Mouse (Mus musculus) midbrain, postnatal 0 days (tissue): Measurements from ENCODE around the gene Map4. TPM values are rescaled to one million over a fixed set of nuclear protein-coding genes. Genes with fewer than 3 reads are reported as not detected.

ENCODE experiments used
- ATAC-seq: fragments of 200-750 bp; cut with Nextera tagmentation; 2 replicates; pipeline ENCODE4 v1.8.0; 2017; ENCODE audit warnings: moderate number of reproducible peaks, mild to moderate bottlenecking, moderate TSS enrichment, moderate library complexity; ENCODE audit not compliant: low FRiP score
- DNase-seq: peaks from one replicate; pipeline ENCODE4 v3.0.0-alpha.2; 2015; ENCODE audit warnings: low spot score
- H3K27ac ChIP-seq: fragments of 300-500 bp; sonication (generic); 2 replicates; pipeline ENCODE4 v1.5.1; 2014; ENCODE audit warnings: low read depth, mild to moderate bottlenecking, low read length, mixed read lengths
- H3K27me3 ChIP-seq: fragments of 300-500 bp; sonication (generic); 2 replicates; pipeline ENCODE4 v1.6.1; 2014; ENCODE audit warnings: low read length, control low read depth, mixed read lengths; ENCODE audit not compliant: insufficient read depth
- H3K36me3 ChIP-seq: fragments of 300-500 bp; sonication (generic); 2 replicates; pipeline ENCODE4 v1.6.1; 2014; ENCODE audit warnings: low read length, control low read depth, mixed read lengths; ENCODE audit not compliant: insufficient read depth
- H3K4me1 ChIP-seq: fragments of 300-500 bp; sonication (generic); 2 replicates; pipeline ENCODE4 v1.6.1; 2014; ENCODE audit warnings: mild to moderate bottlenecking, control low read depth, antibody characterized with exemption, low read length, mixed read lengths; ENCODE audit not compliant: insufficient read depth
- H3K4me2 ChIP-seq: fragments of 300-500 bp; sonication (generic); 2 replicates; pipeline ENCODE4 v1.6.1; 2014; ENCODE audit warnings: low read depth, mild to moderate bottlenecking, low read length, mixed read lengths; ENCODE audit not compliant: poor library complexity, severe bottlenecking
- H3K4me3 ChIP-seq: fragments of 300-500 bp; sonication (generic); 2 replicates; pipeline ENCODE4 v1.5.1; 2014; ENCODE audit warnings: low read depth, mild to moderate bottlenecking, low read length, moderate library complexity
- H3K9ac ChIP-seq: fragments of 300-500 bp; sonication (generic); replicated peaks from 2 replicates; pipeline ENCODE4 v1.6.1; 2014; ENCODE audit warnings: mild to moderate bottlenecking, low read length, moderate library complexity, mixed read lengths; ENCODE audit not compliant: poor library complexity, severe bottlenecking
- H3K9me3 ChIP-seq: fragments of 300-500 bp; sonication (generic); 2 replicates; pipeline ENCODE4 v1.6.1; 2016; ENCODE audit warnings: low read length, control low read depth
- CTCF ChIP-seq: IDR thresholded peaks from 2 replicates; pipeline ENCODE4 v1.5.1; 2016; ENCODE audit warnings: antibody characterized with exemption, mild to moderate bottlenecking
- WGBS: fragments of 180-500 bp; shearing (Covaris S2); extraction: QIAGEN DNeasy Blood & Tissue Kit; methylation state at CpG from one replicate; pipeline ENCODE4 v1.1.7; 2014; 5-methylcytosine and 5-hydroxymethylcytosine counted together
- polyA plus RNA-seq: library from polyadenylated mRNA; unstranded; fragments of >200 nt; fragmentation: Nextera tagmentation; extraction: Ambion mirVana; gene quantifications from 2 replicates; pipeline ENCODE4 v1.2.1, GENCODE M21; 2015
- total RNA-seq: library from RNA; depleted of rRNA; stranded (reverse); fragments of >200 nt; gene quantifications from 2 replicates; pipeline ENCODE4 v1.2.3, GENCODE M21; 2014

Gene Map4
- total and polyA plus RNA-seq, 2 experiments from 2014 or later: 225 to 293 TPM

DNA sequence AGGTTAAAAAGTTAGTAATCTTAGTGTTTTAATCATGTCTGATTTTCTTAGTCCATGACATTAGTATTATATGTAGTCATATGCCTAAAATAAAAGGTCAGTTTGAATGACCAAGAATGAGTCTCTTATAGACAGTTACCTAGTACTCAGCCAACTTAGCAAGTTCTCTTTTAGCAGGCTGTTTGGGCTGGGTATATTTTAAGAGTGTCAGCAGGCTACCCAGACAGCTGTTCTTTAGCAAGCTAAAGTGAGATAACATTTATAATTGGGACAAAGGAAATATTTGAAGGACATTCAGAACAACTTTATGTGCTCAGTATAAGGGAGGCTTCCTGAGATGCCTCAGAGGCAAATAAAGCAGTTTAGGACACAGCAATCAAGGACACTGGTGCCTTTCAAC is 17.3 kb downstream of the Map4 start:
- ATAC-seq (no peak), DNase-seq (no peak)
- Histone ChIP-seq H3K36me3 (no peaks in the 10 kb centered on the region), H3K27me3 (no peaks in the 10 kb centered on the region), H3K9ac (no peak overlapping the region), H3K4me3 (no peak overlapping the region), H3K9me3 (no peaks in the 10 kb centered on the region), H3K27ac (no peak overlapping the region), H3K4me1 (no peaks in the 10 kb centered on the region), H3K4me2 (no peak overlapping the region)
- no peak for TF ChIP-seq CTCF

- no peaks in the 10 kb centered on the region for H3K27me3 ChIP-seq
- DNase-seq: no peak
- TF ChIP-seq CTCF: no peak
- H3K4me2 ChIP-seq: no peak overlapping the region
- H3K9me3 ChIP-seq: no peaks in the 10 kb centered on the region
- WGBS: 94% methylated on average over 4 of the region's 4 CpGs
- no peaks in the 10 kb centered on the region for H3K4me1 ChIP-seq
- no peaks in the 10 kb centered on the region for H3K36me3 ChIP-seq
- H3K9ac ChIP-seq: no peak overlapping the region
- no peak for ATAC-seq
- no peak overlapping the region for H3K27ac ChIP-seq
- no peak overlapping the region for H3K4me3 ChIP-seq
Measured at GRCm38 (mm10) chr9:109949801-109950200, 18.5 kb downstream of the Map4 start.

DNA sequence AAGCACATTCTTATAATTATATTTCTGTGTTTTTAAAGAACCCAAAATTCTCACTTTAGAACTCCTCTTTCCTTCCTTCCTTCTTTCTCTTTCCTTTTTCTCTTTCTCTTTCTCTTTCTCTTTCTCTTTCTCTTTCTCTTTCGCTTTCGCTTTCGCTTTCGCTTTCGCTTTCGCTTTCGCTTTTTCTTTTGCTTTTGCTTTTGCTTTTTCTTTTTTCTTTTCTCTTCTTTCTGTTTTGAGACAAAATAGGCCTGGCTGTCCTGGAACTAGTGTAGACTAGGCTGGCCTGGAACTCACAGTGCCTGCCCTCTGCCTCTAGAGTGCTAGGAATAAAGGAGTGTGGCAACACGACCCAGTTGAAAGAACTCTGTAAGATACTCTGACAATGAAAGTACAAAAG is 22.3 kb downstream of the Map4 start:
- ATAC-seq: no peak

GRCm38 (mm10) chr9:109954631-109955030 is 23.4 kb downstream of the Map4 start:
- TF ChIP-seq CTCF: no peak
- ATAC-seq: no peak
- H3K9ac ChIP-seq: no peak overlapping the region

More for the DNA sequence above, 22.3 kb downstream of the Map4 start:
- Histone ChIP-seq H3K27ac (no peak overlapping the region), H3K36me3 (no peaks in the 10 kb centered on the region), H3K9ac (no peak overlapping the region), H3K4me3 (no peak overlapping the region), H3K4me1 (no peaks in the 10 kb centered on the region), H3K27me3 (no peaks in the 10 kb centered on the region), H3K9me3 (no peaks in the 10 kb centered on the region), H3K4me2 (no peak overlapping the region)
- TF ChIP-seq CTCF: no peak
- WGBS: 88% methylated on average over 8 of the region's 8 CpGs
- no peak for DNase-seq

DNA sequence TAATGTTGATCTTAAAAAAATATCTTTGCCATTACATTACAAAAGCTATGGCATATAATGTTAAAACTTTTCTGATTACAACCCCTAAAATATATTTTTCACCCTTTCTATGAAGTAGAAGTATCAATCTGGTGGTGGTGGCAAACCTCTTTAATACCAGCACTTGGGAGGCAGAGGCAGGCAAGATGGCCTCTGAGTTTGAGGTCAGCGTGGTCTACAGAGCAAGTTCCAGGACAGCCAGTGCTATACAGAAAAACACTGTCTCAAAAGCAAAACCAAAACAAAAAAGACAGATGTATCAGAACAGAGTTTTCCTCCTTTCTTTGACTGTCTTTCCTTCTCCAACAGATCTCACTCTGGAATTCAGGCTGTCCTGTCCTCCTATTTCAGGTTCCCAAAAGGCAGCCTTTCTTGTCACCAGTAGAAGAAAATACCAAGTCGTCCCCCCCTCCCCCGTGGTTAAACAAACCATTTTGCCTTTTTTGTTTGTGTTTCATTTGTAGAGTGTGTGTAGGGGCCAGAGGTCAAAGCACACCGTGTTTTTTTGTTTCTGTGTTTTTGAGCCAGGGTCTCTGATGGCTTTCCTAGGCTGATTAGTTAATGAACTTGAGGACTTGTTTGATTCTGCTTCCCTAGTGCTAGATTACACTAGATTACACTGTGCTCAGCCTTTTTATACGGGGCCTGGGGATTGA is 28.3 kb downstream of the Map4 start:
- Histone ChIP-seq H3K27ac (no peak overlapping the region), H3K4me2 (no peak overlapping the region), H3K9ac (no peak overlapping the region), H3K9me3 (no peaks in the 10 kb centered on the region), H3K4me3 (no peak overlapping the region), H3K27me3 (no peaks in the 10 kb centered on the region), H3K4me1 (no peaks in the 10 kb centered on the region), H3K36me3 (no peaks in the 10 kb centered on the region)
- no peak for DNase-seq
- no peak for ATAC-seq
- no peak for TF ChIP-seq CTCF
- WGBS: 66% methylated on average over 5 of the region's 5 CpGs

More at GRCm38 (mm10) chr9:109954631-109955030, 23.4 kb downstream of the Map4 start:
- Histone ChIP-seq H3K36me3 (no peaks in the 10 kb centered on the region), H3K4me2 (no peak overlapping the region), H3K9me3 (no peaks in the 10 kb centered on the region), H3K4me1 (no peaks in the 10 kb centered on the region), H3K27me3 (no peaks in the 10 kb centered on the region), H3K27ac (no peak overlapping the region), H3K4me3 (no peak overlapping the region)
- no peak for DNase-seq

DNA sequence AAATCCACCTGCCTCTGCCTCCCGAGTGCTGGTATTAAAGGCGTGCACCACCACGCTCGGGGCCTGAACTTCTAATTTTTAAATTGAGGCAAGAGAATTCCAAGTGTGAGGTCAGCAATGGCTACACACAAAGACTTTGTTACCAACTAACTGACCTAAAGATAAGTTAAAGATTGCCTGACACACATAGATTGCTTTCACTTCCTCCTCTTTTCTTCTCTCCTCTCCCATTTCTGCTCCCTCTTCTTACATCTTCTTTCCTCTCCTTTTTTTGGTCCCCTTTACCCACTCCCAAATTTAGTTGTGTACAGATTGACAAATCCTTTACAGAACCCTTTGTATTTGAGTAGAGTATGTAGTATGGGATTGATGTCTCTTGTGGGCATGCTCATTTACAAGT is 29.3 kb downstream of the Map4 start:
- TF ChIP-seq CTCF: no peak
- no peak overlapping the region for H3K9ac ChIP-seq
- no peak overlapping the region for H3K27ac ChIP-seq
- no peak for ATAC-seq
- WGBS: 93% methylated on average over 4 of the region's 4 CpGs
- H3K36me3 ChIP-seq: no peaks in the 10 kb centered on the region
- DNase-seq: no peak
- H3K27me3 ChIP-seq: no peaks in the 10 kb centered on the region
- no peaks in the 10 kb centered on the region for H3K9me3 ChIP-seq
- no peaks in the 10 kb centered on the region for H3K4me1 ChIP-seq
- no peak overlapping the region for H3K4me3 ChIP-seq
- no peak overlapping the region for H3K4me2 ChIP-seq
